Mouse (Mus musculus): Measurements from ENCODE around the gene Vmn1r229. TPM values are rescaled to one million over a fixed set of nuclear protein-coding genes. Genes with fewer than 3 reads are reported as not detected.

The Vmn1r229 gene
- not detected in 2 replicates for polyA plus RNA-seq (2015; fragmentation: Nextera tagmentation; extraction: Ambion mirVana)

DNA sequence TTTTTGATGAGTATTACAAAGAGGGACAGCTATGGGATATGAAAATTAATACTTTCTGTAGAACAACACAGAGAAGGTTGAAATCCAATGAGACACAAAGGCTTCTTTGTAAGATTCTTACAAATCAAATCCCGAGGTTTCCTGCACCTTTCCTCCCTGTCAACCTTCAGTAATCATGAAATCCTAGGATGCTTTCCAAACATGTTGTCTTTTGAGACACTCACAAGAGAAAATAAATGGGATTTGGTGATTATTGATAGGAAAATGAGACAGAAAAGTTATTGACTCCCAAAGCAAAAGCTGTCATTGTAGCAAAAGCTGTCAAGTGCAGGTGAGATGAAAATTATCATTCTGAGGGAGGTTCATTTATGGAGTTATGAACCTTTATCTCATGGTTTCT lies at the start of gene Vmn1r229:
TSS of gene Vmn1r229 (plus strand) at position 301 of the 400 bp plus-strand sequence.
- H3K27ac ChIP-seq = no peak within 1 kb of the TSS
- no peak within 1 kb of the TSS for H3K4me3 ChIP-seq (replicated peaks)
- no peaks in the 10 kb centered on the region for H3K4me1 ChIP-seq
- 55% methylated on average over 1 of the region's 1 CpGs for WGBS
- no peak for ATAC-seq (ENCODE audit: insufficient read depth, low FRiP score, low read depth)
- no peaks in the 10 kb centered on the region for H3K9me3 ChIP-seq
- no peaks in the 10 kb centered on the region for H3K36me3 ChIP-seq
- H3K27me3 ChIP-seq (replicated peaks) = no peaks in the 10 kb centered on the region
- no peak within 1 kb of the TSS for H3K9ac ChIP-seq
- H3K4me2 ChIP-seq = no peak within 1 kb of the TSS

DNA sequence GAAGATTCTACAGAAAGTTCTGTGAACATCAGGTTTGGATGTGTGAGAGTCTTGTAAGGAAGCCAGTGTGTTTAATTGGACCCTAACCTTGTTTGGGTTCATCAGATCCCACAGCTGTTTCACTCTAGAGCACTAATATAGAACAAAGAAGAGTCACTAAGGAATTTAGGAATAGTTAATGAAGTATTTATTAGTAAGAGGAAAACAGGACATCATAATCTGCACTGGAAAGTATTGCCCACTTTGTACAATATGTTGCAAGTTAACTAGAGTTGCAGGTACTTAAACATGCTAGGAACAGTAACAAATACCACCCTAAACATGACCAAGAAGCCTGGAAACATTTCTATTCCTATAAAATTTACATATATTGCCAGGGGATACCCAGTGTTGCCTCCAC lies 25.3 kb upstream of the Vmn1r229 start, which contains the start of gene Vmn1r228:
TSS of gene Vmn1r228 (minus strand) at position 101 of the 400 bp plus-strand sequence.
- no peak within 1 kb of the TSS for H3K4me3 ChIP-seq (replicated peaks)
- H3K4me1 ChIP-seq = no peaks in the 10 kb centered on the region
- H3K27ac ChIP-seq = no peak within 1 kb of the TSS
- H3K9ac ChIP-seq = no peak within 1 kb of the TSS
- ATAC-seq (ENCODE audit: insufficient read depth, low FRiP score, low read depth) = no peak
- H3K36me3 ChIP-seq = no peaks in the 10 kb centered on the region
- no peaks in the 10 kb centered on the region for H3K9me3 ChIP-seq
- no peaks in the 10 kb centered on the region for H3K27me3 ChIP-seq (replicated peaks)
- H3K4me2 ChIP-seq = no peak within 1 kb of the TSS

DNA sequence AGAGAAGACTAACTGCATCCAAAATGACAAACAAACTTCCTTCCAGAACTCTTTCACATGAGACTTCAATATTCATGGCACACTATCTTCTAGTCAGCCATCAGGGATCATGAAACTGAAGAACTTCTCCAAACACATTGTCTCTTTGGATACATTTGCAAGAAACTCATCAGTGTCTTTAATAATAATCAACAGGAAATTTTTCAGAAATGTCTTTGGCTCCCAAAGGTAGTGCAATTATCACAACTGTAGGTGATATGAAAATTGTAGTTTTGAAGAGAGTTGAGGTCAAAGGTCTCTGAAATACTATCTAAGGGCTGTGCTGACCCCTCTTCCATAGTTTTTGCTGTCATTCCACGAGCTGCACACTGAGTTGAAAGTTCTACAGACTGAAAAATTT lies 28.8 kb downstream of the Vmn1r229 start, which contains the start of gene Vmn1r230:
TSS of gene Vmn1r230 (plus strand) at position 301 of the 400 bp plus-strand sequence.
- WGBS = 8% methylated on average over 1 of the region's 1 CpGs
- no peaks in the 10 kb centered on the region for H3K9me3 ChIP-seq
- H3K27ac ChIP-seq = no peak within 1 kb of the TSS
- H3K36me3 ChIP-seq = no peaks in the 10 kb centered on the region
- no peak within 1 kb of the TSS for H3K4me3 ChIP-seq (replicated peaks)
- H3K4me1 ChIP-seq = no peaks in the 10 kb centered on the region
- ATAC-seq (ENCODE audit: insufficient read depth, low FRiP score, low read depth) = no peak
- no peak within 1 kb of the TSS for H3K4me2 ChIP-seq
- no peaks in the 10 kb centered on the region for H3K27me3 ChIP-seq (replicated peaks)
- H3K9ac ChIP-seq = no peak within 1 kb of the TSS

Other genes starting within 250 kb of the Vmn1r229 start
- gene Vmn2r109, start 246.8 kb upstream of the Vmn1r229 start, polyA plus RNA-seq (2015; fragmentation: Nextera tagmentation; extraction: Ambion mirVana) = not detected in 2 replicates
- gene Vmn2r110, start 215.1 kb upstream of the Vmn1r229 start, polyA plus RNA-seq (2015; fragmentation: Nextera tagmentation; extraction: Ambion mirVana) = 0.03 TPM in 2 replicates
- not detected in 2 replicates for gene Fpr-rs3, start 186.7 kb upstream of the Vmn1r229 start, polyA plus RNA-seq (2015; fragmentation: Nextera tagmentation; extraction: Ambion mirVana)
- not detected in 2 replicates for gene Vmn1r226, start 128.7 kb upstream of the Vmn1r229 start, polyA plus RNA-seq (2015; fragmentation: Nextera tagmentation; extraction: Ambion mirVana)
- gene Vmn1r227, start 81.7 kb upstream of the Vmn1r229 start, polyA plus RNA-seq (2015; fragmentation: Nextera tagmentation; extraction: Ambion mirVana) = not detected in 2 replicates
- gene Vmn1r228, start 25.4 kb upstream of the Vmn1r229 start, polyA plus RNA-seq (2015; fragmentation: Nextera tagmentation; extraction: Ambion mirVana) = not detected in 2 replicates
- gene Vmn1r230, start 28.9 kb downstream of the Vmn1r229 start, polyA plus RNA-seq (2015; fragmentation: Nextera tagmentation; extraction: Ambion mirVana) = not detected in 2 replicates
- not detected in 2 replicates for gene Vmn1r231, start 93.5 kb downstream of the Vmn1r229 start, polyA plus RNA-seq (2015; fragmentation: Nextera tagmentation; extraction: Ambion mirVana)
- not detected in 2 replicates for gene Vmn1r232, start 108.2 kb downstream of the Vmn1r229 start, polyA plus RNA-seq (2015; fragmentation: Nextera tagmentation; extraction: Ambion mirVana)
- 338 and 357 TPM in 2 replicates for gene Ppp2r1a, start 133.8 kb downstream of the Vmn1r229 start, polyA plus RNA-seq (2015; fragmentation: Nextera tagmentation; extraction: Ambion mirVana)
- gene Vmn1r233, start 184.9 kb downstream of the Vmn1r229 start, polyA plus RNA-seq (2015; fragmentation: Nextera tagmentation; extraction: Ambion mirVana) = not detected in 2 replicates
- 12.8 and 13.3 TPM in 2 replicates for gene Zfp160, start 197.3 kb downstream of the Vmn1r229 start, polyA plus RNA-seq (2015; fragmentation: Nextera tagmentation; extraction: Ambion mirVana)